Mouse (Mus musculus) left cerebral cortex, postnatal 36 days (tissue): ENCODE measurements around the gene Tectb. TPM values are rescaled to one million over a fixed set of nuclear protein-coding genes. Genes with fewer than 3 reads are reported as not detected.

Experiments
- DNase-seq, 2 experiments: peaks; one replicate each; pipeline ENCODE4 v3.0.0; 2021 to 2022; ENCODE audit warnings: low spot score in 2 of 2, mixed read lengths in 1 of 2
- intact Hi-C: fragments of 180-260 bp; cut with DNase I; formaldehyde crosslinking; loops from one replicate; pipeline ENCODE4 v1.15.1; 2025
- microRNA-seq: library from miRNA; unstranded; fragments of <30 nt; microRNA quantifications from one replicate; pipeline ENCODE4 v1.2.0, GENCODE M21; 2022
- total RNA-seq, 2 experiments: library from RNA; stranded (reverse); gene quantifications; 2 replicates each; pipeline ENCODE4 v1.2.3; 2021

Tectb gene
- total RNA-seq, 2 experiments from 2014 or later, result not detected

DNA sequence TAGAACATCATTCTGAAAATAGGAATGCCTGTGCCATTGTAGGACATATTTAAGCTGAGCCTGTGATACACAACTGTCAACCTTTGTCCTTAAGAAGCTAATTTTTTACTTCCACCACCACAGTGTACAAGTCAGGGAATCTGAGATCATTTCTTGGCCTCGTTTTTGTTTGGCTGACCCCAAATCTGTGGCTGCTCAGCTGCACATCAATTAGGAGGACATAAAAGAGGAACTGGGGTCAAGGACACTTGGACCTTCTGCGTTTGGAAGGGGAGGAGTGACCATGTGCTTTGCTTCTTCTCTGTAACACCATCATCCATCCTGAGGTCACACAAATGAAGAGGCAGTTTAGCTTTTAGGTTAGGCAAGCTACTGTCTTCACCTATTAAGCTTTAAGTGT lies 55.5 kb downstream of the Tectb start:
- no peak for DNase-seq
- intact Hi-C loops, result no loop called here

DNA sequence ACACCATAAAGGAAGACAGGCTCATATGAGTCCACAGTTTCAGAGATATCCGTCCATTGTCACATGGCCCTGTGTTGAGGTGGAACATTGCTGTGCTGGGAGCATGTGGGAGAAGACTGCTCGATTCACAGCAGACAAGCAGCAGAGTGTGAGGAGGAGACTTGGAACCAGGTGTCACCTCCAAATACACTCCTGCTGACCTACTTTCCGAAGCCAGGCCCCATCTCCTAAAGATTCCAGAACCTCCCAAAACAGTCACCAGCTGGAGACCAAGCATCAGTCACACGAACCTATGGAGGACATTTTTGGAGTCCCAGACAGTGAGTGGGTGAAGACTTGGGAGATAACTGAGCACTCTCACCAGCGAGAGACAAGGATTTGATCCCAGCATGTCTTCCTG lies 56.0 kb downstream of the Tectb start:
- peak; percentile 47 to 56 for DNase-seq
- intact Hi-C loops, result no loop called here

- DNase-seq, result no peak
- intact Hi-C loops, result no loop called here
Observed at GRCm38 (mm10) chr19:55239766-55240426, 59.4 kb downstream of the Tectb start.

GRCm38 (mm10) chr19:55241186-55241645 lies 60.7 kb downstream of the Tectb start, which contains the start of gene Gucy2g:
Gene Gucy2g (minus strand): TSS chr19:55241236.
- no peak for DNase-seq
- intact Hi-C loops, result no loop called here

DNA sequence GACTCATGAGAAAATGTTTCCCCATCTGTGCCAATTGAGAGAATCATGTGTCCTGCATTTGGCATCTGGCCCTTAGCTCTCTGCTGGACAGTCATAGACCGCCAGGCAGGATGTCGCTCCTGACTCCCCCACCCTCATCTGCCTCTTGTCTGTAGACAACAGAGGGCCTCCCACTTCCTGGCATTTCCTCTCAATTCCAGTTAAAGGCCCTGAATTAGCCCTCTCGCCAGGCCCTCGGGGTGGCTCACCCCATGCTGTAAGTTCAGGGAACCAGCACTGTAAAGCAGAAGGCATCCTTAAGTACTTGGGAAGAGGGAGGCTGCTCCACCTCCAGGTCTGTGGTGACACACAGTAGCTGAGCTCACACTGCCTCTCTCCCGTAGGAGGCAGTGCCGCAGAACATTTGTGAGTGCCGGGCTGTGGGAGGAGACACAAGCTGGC lies 64.3 kb downstream of the Tectb start:
- peak; percentile 56 to 66 for DNase-seq
- intact Hi-C loops, result no loop called here

Small RNA genes lying within 50 kb of the gene (microRNA-seq; reads per million reads assigned to microRNA genes)
- gene Mir6715, result 3.3 reads per million, percentile 7 among the genes with 10 or more reads in this experiment

Other genes with a start within 250 kb of the Tectb start
- 10 to 100 TPM; 42.0 to 43.0 TPM for gene Gpam, start 53.5 kb upstream of the Tectb start, total RNA-seq
- 1 to 10 TPM; 2.6 to 3.6 TPM for gene Gucy2g, start 60.5 kb downstream of the Tectb start, total RNA-seq
- 10 to 100 TPM; 45.1 to 51.6 TPM for gene Acsl5, start 71.2 kb downstream of the Tectb start, total RNA-seq
- 10 to 100 TPM; 26.1 to 29.0 TPM for gene Zdhhc6, start 135.3 kb downstream of the Tectb start, total RNA-seq
- 10 to 100 TPM; 63.9 to 67.3 TPM for gene Vti1a, start 135.6 kb downstream of the Tectb start, total RNA-seq